Mouse (Mus musculus) megakaryocyte progenitor cell, adult 5-6 weeks (primary cell): Measurements from ENCODE around the gene Cdk14. TPM values are rescaled to one million over a fixed set of nuclear protein-coding genes. Genes with fewer than 3 reads are reported as not detected.
"Not testable (repeated sequence)": the region's sequence is repeated elsewhere in the genome, so short reads cannot be mapped to it uniquely, and the experiment has no call there.

Source experiments
- ATAC-seq: replicated peaks from 2 replicates; pipeline ENCODE4 v1.8.0; 2016; ENCODE audit warnings: mild to moderate bottlenecking, moderate TSS enrichment, inconsistent platforms; ENCODE audit not compliant: poor library complexity
- total RNA-seq, 2 experiments: library from RNA; stranded (forward) in 1 of 2; stranded (reverse) in 1 of 2; fragments of 157-497, 149-512 nt in 1 of 2; fragments of 200-1000 nt in 1 of 2; gene quantifications; 2 replicates each; pipeline versions ENCODE4 v1.2.3 to v1.2.4; 2015 to 2017

The Cdk14 gene
- total RNA-seq, 2 experiments from 2014 or later, result 0.25 to 1.7 TPM

DNA sequence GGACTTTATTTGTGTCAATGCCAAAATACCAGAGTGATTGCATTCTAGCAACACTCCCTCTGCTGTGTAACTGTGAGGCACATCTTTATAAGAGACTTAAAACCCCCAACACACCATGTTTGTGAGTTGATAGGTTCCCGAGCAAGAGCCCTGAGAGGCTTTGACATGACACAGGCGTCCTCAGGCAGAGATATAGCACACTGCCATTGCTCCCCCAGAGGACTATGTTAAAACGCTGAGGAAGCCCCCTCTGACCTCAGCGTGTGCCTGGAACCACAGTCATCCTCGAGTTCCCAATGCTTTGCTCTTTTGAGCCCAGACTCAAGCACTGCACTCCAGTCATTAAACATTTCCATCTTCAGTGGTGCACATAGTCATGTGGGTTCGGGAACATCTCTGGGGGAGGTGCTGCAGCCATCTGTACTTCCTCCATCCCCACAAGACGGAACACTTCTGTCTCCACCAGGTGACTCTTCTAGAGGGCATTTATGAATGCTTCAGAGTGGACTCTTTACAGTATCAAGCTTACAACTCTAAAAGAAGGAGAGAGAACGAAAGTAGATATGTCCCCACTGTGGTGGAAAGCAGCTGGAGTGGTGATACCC, 488.5 kb downstream of the Cdk14 start:
- ATAC-seq, result no peak

DNA sequence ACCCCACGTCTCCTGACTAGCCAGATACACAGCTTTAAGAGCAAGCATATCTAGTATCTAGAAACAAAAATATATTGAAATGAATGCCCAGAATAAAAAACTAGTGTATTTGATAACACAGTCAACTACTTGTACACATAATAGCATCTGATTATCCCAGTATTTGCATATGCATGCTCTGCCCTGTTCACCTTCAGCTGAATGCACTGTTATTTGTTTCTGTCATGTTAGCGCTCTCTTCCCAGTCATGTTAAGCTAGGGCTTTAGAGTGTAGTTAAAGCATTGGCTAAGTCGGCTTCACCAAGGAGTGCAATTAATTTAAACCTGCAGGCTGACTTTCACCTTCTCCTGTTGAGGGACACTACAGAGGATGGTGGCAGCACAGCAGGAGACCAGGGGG, 490.5 kb downstream of the Cdk14 start:
- ATAC-seq, result no peak

DNA sequence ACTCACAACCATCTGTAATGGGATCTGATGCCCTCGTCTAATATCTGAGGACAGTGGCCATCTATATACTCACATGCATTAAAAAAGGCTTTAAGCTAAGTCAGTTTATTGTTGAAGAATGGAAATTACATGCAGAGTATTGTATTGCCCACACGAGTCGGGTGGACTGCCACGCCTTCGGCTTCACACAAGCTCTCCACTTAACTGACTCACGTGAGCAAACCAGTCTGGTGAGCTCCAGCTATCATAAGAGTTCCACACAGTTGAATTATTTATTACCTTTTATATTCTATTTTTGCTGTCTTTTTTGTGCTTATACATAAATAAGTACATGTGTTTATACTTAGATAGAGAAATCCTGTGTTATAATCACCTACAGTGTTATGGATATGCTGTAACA, 495.2 kb downstream of the Cdk14 start:
- no peak for ATAC-seq

DNA sequence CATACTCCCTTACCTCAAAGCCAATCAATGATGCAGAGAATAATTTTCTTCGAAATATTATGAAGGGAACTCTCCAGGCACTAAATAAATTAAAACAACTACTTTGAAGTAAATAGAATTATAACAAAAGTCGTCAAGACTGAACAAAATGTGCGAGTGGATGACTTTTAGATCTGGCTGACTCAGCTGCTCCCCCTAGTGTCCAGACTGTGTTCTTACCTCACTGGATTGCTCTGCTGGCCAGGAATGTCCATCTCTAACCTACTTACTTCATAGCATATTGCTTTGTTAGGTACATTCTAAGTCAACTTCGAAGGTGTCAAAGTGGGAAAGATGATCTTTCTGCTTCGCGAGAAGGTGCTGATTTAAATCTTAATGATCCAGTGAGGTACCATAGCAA, 501.7 kb downstream of the Cdk14 start:
- ATAC-seq, result peak; percentile 91

DNA sequence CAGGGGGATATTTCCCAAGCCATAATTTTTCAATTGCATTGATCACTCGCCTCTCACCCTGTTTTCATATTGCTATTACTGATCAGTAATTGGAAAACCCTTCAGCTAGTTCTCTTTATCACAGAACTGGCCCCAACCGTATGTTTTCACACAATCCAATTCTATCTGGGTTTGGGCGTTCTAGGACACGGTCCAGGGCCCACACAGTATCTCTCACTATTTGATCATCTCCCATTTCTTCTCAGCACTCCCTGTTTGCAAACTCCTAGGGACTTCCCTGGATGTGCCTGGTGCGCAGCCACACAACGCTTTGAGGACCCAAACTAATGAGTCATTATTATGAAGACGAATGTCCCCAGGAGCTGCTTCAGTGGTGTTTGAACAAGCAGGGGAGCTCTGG, 502.4 kb downstream of the Cdk14 start:
- ATAC-seq, result no peak

DNA sequence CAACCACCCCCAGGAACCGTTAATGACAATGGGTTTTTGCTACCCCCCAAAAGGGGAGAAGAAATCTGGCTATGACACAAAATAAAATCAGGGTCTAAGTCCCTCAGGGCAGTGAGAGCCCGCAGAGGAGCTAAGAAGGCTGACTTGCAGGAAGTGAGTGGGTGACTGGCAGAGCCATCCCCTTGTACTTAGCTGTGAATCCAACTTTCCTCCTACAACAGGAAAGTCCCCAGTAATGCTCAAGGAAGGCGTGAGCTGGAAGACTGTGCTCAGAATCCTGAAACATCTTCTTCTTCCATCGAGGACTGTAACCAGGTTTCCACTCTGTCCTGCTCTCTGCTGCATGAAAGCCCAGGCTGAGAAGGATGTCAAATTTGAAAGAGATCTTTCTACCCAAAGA, 502.8 kb downstream of the Cdk14 start:
- ATAC-seq, result no peak

DNA sequence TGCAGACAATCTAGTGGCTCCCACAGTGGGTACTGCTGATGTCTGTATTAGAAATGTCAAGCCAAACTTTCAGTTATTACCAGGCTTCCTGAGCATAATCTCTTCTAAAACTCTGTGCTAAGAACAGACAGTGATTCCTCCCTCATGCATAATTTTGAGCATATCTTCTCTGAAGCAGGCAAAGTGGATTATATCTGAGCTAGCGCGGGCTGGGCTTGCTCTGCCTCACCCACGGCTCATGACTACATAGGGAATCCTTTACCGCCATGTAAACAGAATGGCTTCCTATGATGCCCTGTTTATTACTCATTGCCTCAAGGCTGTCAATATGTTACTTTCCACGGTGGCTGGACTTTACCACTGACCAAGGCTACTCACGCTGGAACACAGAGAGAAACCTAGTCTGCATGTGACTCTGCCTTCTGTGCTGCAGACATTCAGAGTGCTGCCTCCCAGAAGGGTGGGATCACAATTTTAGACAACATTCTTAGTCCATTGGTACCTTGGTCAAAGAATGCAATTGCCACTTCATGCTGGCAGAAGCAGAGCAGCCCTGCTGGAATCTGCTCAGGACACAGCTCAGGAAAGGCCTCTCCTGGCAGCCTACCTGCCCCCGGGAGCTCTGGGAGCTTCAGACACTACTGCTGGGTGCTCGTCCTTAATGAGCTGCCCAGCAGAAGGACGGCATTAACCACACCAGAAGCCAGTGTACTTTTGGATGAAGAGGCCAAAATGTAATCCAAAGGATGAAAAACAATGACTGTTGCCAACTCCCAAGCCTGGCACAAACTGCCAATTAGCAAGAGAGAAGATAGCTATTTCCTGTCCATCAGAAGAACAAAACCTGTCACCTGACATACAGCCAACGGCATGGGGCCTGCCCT, 503.5 kb downstream of the Cdk14 start:
- no peak for ATAC-seq

DNA sequence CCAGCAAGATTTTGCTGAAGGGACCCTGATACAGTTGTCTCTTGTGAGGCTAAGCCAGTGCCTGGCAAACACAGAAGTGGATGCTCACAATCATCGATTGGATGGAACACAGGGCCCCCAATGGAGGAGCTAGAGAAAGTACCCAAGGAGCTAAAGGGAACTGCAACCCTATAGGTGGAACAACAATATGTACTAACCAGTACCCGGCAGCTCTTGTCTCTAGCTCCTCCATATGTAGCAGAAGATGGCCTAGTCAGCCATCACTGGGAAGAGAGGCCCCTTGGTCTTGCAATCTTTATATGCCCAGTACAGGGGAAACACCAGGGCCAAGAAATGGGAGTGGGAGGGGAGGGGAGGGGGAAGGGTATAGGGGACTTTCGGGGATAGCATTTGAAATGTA, 515.2 kb downstream of the Cdk14 start:
- ATAC-seq, result not testable (repeated sequence)

DNA sequence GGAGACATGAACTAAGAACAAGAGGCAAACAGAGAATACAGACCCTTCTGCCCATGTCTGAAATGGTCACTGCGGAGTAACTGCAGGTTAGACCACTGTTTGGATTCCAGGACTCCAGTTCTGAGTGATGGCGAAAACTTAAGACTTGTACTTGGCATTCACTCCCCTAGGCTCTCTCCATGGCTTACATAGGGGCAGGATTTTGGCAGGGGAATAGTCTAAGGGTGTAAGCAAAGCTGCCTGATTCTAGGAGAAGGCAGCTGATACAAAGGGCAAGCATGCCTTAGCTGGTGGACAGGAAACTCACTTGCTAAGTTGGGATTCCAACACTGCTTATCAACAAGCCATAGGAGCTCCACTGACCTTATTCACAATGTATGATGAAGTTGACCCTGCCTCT, 521.9 kb downstream of the Cdk14 start:
- no peak for ATAC-seq

DNA sequence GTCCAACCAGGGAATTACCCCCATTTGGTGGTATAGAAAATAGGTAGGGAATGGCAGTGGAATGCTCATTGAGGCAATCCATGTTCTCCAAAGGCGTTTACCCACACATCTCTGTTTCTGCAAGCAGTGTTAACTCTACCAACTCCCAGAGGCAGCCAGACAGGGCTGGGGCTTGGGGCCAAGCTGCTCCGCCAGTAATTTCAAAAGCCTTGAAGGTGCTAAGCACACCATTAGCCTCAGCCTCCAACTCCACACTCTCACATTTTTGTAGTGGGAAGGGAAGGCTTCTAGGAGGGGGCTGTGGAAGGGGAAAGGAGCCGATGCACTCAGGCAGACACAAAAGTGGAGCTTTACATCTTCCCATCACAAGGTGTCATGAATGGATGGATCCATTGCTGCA, 525.1 kb downstream of the Cdk14 start:
- no peak for ATAC-seq

DNA sequence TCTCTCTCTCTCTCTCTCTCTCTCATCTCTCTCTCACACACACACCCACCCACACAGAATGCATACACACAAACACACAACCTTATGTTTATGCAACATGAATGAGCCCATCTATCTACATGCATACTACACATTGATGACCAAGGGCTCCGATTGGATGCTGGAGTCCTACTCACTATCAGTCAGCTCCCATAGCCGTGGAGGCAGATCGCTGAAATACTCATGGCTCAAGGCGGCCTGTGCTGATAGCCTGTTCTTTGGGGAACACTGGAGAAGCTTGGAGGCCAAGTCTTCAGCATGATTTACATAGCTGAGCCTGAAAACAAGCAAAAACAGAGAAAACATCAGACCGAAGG, 526.3 kb downstream of the Cdk14 start:
- ATAC-seq, result no peak

DNA sequence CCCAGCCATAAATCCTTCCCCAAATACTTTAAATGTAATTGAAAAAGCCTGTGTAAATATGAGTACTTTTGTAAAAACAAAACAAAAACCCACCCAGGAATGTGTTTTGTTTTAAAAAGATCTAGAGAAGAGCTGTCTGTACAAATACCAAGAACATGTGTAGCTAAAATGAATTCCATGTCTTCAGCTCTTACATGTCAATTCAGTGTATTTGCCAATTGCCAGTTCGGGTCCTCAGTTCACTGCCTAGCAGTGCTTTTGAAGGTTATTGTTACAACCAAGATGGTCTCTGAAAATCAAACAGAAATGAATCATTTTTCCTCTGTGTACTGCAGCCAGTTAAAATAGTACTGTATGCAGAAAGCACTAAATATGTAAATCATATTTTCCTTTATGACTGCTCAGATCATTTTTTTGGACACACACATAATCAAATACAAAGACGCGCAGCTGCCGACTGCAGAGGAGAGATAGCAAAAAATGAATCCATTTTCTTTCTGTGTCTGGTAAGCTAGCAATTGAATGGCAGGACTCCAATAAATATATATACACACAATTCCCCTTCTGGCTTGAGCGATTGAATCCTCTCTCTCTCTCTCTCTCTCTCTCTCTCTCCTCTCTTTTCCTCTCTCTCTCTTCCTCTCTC, 526.8 kb downstream of the Cdk14 start:
- no peak for ATAC-seq

DNA sequence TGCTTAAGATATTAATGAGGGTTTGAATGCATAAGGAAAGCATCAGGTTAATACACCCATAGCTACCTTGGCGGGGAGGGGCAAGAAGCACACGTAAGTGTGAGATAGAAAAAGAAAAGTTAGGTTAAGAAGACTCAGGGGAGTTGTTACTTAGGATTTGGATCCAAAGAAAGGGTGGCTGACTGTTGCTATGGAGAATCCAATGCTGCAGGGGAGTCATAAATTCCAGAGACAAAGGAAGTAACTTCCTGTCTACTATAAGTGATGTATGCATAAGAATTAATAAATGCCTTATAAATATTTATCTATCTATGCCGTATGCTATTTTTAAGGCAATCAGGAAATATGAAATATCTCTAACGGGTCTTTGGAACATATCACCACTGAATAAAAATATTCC, 527.4 kb downstream of the Cdk14 start:
- ATAC-seq, result no peak

DNA sequence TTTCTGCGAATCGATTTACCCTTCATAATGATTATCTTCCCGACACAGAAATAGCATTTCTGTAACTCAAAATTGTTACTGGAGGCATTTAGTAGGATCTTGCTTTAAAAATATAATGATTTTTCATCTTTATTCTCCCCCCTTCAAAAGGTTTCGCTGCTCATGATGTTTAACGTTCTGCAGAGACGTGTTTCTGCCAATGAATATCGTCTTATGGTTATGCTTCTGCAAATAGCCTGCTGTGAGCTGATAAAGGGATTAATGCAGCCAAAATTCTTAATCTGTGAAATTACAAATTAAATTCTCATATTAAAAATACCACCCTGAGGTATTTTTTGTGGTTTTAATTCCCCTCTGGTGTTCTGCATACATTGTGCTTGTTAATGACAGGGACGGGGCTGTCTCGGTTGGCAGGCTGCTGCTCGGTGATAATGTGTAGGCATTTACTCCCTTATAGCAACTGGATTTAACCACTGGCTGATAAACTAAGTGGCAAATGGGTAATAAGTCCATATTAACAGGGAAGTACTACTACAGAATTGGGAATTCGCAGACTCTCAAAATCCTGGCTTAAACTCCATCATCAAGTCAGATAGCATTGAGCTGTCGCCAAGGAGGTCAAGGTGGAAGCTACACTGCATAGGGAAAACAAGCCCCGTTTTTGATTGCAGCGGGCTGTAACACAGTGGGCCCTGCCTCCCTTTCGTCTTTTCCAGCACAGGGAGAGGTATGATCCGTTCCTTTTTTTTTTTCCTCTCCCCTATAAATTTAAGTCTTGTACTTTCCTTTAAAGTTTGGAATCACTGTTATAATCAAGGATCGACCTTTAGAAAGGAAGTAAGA, 528.0 kb downstream of the Cdk14 start:
- ATAC-seq, result no peak

DNA sequence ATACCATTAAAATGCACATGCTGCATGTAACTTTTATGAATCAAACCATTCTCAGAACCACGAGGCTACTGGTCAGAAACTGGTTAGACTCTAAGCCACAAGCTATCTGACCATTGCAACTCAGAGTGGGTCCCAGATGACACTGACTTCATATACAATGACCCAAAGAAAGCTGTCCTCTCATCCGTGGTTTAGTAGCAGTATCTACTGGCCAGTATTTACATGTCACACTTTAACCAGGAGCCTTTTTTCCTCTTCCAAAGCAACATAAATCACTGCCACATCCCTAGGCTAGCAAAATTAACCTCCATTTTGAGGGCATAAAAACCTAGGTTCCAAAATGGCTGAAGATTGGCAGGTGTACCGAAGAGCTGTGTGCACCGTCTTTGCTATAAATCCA, 533.0 kb downstream of the Cdk14 start:
- ATAC-seq, result no peak

DNA sequence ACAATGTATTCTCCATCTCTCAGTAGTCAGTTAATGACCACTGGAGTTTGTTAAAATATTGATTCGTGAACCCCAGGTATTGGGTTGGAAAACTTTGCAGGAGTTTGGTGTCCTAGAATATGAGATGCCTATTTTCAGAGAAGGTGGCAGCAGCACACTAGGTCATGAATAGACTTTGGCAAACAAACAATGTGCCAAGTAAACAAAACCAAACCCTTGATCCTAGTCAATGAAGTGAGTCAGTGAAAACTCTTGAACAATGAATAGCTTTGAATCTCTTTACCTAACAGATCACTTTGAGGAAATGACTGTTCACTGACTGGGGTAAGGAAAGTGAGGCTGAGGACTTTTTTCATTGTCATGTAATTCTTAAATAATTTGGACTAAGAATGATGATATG, 537.3 kb downstream of the Cdk14 start:
- no peak for ATAC-seq

DNA sequence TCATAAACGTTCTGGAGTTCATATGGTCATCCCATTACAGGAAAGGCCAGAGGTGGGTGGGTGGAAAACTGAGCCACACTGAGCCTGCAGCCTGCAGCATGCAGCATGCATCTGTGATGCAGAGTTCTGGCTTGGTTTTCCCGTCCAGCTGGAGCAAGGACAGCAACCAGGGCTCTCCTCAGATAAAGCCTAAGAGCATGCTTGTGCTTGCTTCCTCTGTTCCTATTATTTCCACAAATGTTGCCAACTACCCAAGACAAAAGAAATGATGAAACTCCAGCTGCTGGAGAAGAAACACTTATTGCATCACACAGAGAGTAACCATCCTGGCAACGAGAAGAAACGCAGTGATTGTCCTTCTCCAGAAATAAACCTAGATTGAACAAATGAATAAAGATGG, 539.8 kb downstream of the Cdk14 start:
- peak; percentile 52 for ATAC-seq

DNA sequence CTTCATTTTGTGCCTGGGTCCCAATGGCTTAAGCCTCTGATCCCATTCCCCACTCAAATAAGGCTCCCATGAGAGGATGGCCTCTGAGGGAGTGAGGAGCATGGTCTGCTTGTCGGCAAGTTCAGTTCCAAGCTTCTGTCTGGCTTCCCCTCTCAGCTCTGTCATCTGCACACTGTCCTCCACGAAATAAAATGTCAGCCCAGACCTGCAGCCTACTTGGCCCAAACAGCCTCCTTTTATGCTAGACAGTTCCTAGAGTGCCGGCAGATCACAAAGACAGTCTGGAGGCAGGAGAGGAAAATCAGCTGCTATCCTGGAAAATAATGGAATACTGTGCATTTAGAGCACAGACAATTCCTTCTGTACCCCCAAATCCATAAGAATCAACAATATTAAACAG, 541.2 kb downstream of the Cdk14 start:
- ATAC-seq, result no peak

DNA sequence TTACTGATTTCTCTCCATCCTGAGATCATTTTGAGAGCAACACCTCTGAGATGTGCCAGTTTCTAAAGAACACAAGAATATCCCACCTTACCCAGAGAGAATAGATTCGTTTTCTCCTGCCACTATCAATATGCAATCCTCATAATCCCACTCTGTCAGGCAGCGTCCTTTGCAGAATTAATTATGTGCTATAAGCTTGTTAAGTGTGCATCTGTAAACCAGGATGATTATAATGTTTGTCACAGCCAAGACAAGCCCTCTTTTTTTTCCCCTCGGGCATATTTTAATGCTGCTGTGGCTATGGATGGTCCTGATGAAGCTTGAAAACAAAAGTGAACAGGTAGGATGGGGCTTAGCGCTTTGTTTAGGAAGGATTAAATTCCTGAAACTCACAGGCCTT, 542.5 kb downstream of the Cdk14 start:
- ATAC-seq, result no peak

DNA sequence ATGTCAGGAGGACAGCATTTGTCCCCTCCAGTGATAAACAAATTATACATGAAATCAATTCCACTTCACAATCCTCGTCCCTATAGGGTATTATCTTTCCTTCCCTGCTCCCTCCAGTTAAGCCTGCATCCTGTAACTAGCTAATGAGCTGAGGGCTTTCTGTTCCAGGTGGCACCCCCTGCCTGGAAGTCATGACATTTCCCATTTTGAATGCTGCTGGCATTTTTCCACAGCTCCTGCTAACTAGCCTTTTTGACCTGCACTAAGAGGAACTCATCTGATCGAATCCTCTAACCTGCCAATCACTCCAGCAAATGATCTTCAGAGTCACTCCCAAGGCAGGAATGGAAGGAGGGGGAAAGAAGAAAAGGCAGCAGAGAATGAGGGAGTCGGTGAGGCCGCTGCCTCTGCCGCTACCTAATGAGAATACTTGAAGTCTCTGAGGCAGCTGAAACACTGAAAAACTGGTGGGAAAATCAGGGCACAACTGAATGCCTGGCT, 542.9 kb downstream of the Cdk14 start:
- ATAC-seq, result no peak

DNA sequence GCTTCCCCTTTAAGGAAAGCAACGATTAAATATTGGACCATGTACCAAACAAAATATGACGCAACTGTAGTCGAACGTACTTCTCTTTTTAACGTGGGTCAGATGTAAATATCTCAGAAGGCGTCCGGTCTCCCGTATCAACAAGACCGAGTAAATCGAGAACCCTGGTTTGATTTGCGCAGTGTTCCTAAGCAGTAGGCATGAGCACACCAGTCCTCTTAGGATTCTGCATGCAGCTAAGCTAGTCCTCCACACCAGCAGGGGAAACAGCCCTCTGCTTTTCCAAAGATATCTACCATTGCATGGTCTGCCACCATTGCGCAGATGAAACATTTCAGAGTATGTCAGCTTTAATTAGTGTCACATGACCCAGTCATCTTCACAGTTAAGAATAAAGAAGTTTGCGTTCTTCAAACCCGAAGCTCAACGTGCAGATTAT, 543.4 kb downstream of the Cdk14 start:
- peak; percentile 66 for ATAC-seq
